Mouse (Mus musculus): ENCODE results near the gene Zc3h4. TPM values are rescaled to one million over a fixed set of nuclear protein-coding genes. Genes with fewer than 3 reads are reported as not detected.

The Zc3h4 gene
- polyA plus RNA-seq (2014; fragmentation: Nextera tagmentation; extraction: Ambion mirVana) = 15.7 and 20.7 TPM in 2 replicates

DNA sequence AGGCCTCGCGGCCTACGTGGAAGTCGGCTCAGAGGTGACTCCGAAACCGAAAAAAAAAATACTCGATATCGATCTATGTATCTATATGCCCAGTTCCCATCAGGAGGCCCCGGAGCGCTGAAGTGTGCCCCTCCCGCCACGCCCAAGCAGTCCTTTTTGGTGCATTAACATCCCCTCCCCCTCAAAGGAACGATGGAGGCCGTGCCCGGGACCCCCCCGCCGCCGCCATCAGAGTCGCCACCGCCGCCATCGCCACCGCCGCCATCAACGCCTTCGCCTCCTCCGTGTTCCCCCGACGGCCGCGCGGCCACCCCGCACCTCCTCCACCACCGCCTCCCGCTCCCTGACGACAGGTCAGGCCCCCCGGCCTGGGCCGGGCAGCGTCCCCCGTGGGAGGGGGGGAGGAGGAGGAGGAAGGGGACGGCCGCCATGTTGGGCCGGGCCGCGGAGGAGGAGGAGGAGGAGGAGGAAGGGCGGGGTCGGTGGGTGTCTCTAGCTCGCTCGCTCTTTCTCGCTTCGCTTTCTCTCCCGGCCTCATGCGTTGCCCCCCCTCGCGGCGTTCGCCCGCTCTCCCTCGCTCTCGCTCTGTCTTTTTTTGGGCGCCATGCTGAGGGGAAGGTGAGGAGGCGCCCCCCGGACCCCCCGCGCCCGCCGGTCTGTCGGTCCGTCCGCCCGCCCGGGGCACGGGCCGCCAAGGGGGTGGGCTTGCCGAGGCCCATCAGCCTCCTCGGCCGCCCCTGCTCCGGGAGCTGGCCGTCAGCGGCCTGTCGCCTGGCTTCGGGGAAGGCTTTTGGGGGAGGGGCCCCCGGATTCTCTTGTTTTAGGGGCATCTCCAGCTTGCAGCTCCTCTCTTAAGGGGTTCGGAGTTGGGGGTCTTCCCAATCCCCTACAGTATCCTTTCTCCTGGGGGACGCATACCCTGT is at the start of gene Zc3h4:
Zc3h4 (plus strand) TSS at position 222 of the 923 bp plus-strand sequence.
- no peaks in the 10 kb centered on the region for H3K27me3 ChIP-seq (ENCODE audit: control insufficient read depth, insufficient read depth, low read length)
- H3K4me2 ChIP-seq (replicated peaks; ENCODE audit: low read depth, low read length) = peak within 1 kb of the TSS; percentile 83
- DNase-seq (ENCODE audit: low spot score) (peak; percentile 92), ATAC-seq (ENCODE audit: low FRiP score) (peak; percentile 56)
- WGBS = under 1% methylated on average over 59 of the region's 85 CpGs
- no peaks in the 10 kb centered on the region for H3K9me3 ChIP-seq (ENCODE audit: control insufficient read depth, low read length)
- H3K9ac ChIP-seq (ENCODE audit: low read depth, low read length) = peak within 1 kb of the TSS; percentile 99
- peak within 1 kb of the TSS; percentile 100 for H3K27ac ChIP-seq (ENCODE audit: low read depth, low read length)
- H3K4me1 ChIP-seq (replicated peaks; ENCODE audit: control insufficient read depth, insufficient read depth, low read length) = peaks cover 4% of the 10 kb centered on the region; the same call in 1 of the 2 replicates
- peak within 1 kb of the TSS; percentile 86 for H3K4me3 ChIP-seq (ENCODE audit: low read depth, low read length)
- no peaks in the 10 kb centered on the region for H3K36me3 ChIP-seq (ENCODE audit: control insufficient read depth, insufficient read depth, low read length)

DNA sequence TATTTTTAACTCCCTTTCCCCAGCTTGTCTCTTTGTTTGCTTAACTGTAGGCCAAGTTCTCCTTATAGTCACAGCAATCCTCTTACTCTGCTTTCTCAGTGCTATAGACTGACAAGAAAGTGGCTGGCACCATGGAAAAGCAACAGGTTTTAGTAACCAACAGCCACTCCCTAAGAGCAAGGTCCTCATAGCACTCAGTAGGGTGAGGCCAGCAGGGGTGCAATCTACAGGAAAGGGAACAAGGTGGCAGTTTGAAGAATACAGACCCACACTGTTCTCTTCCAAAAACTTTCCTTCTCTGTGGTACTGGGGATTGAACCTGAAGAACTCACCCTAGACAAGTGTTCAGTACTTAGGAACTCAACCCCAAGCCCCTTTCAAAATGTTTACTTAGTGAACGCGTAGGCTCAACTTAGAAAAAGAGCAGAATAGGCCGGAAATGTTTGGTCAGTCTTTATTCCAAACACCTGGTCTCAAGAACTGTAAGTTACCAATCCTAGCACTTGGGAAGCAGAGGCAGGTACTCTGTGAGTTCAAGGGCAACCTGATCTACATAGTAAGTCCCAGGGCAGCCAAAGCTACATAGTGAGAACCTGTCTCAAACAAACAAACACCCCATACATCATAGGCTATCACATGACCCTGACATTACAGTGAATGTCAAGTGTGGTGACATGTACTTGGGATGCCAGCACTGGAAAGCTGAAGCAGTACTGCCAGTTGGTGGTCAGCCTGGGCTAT is 44.7 kb upstream of the Zc3h4 start:
- DNase-seq (ENCODE audit: low spot score) (no peak), ATAC-seq (ENCODE audit: low FRiP score) (no peak)
- H3K27me3 ChIP-seq (ENCODE audit: control insufficient read depth, insufficient read depth, low read length) = no peaks in the 10 kb centered on the region
- no peak overlapping the region for H3K4me3 ChIP-seq (ENCODE audit: low read depth, low read length)
- no peak overlapping the region for H3K27ac ChIP-seq (ENCODE audit: low read depth, low read length)
- H3K4me2 ChIP-seq (replicated peaks; ENCODE audit: low read depth, low read length) = no peak overlapping the region
- peaks cover 18% of the 10 kb centered on the region for H3K36me3 ChIP-seq (ENCODE audit: control insufficient read depth, insufficient read depth, low read length)
- H3K9me3 ChIP-seq (ENCODE audit: control insufficient read depth, low read length) = no peaks in the 10 kb centered on the region
- 97% methylated on average over 3 of the region's 3 CpGs for WGBS
- H3K4me1 ChIP-seq (replicated peaks; ENCODE audit: control insufficient read depth, insufficient read depth, low read length) = no peaks in the 10 kb centered on the region
- no peak overlapping the region for H3K9ac ChIP-seq (ENCODE audit: low read depth, low read length)

DNA sequence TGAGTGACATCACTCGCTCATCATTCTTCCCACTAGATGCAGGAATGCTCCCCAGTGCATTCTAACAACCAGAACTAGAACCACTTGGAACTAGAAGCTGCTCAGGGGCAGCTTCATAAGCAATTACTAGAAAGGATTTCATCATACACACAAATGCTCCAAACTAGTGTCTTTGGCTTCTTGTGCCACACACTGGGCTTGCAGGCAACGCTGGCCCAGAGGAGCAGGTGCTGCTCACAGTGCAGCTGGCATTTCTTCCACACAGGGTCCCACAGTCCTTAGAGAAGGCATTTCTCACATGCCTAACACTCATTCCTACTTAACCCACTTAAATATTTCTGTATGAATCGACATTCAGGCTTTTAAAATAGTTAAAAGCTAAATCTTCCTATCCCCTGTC is 43.1 kb upstream of the Zc3h4 start:
- WGBS = 94% methylated on average over 3 of the region's 3 CpGs

DNA sequence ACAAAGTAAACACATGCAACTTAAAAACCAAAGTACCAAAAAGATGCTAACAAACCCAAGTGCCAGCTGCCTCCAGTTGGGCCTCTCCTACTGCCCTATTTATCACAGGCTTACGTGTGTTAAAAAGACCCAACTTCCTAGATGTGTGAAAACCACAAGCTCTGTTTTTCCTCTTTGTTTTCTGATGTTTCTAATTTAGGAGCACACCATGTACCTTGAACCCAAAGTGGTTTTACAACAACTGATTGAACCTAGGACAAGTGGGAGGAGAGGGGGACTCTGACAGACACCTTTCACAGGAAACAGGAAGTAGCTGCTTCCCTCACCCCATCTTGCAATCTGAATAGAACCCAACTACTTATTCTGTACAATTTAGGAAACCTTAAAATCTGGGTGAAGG is 36.4 kb upstream of the Zc3h4 start:
- H3K9ac ChIP-seq (ENCODE audit: low read depth, low read length) = no peak overlapping the region
- no peak overlapping the region for H3K4me3 ChIP-seq (ENCODE audit: low read depth, low read length)
- H3K9me3 ChIP-seq (ENCODE audit: control insufficient read depth, low read length) = no peaks in the 10 kb centered on the region
- no peak for ATAC-seq (ENCODE audit: low FRiP score)
- peaks cover 14% of the 10 kb centered on the region for H3K4me1 ChIP-seq (replicated peaks; ENCODE audit: control insufficient read depth, insufficient read depth, low read length)
- no peak overlapping the region for H3K4me2 ChIP-seq (replicated peaks; ENCODE audit: low read depth, low read length)
- DNase-seq (ENCODE audit: low spot score) = no peak
- no peaks in the 10 kb centered on the region for H3K27me3 ChIP-seq (ENCODE audit: control insufficient read depth, insufficient read depth, low read length)
- H3K36me3 ChIP-seq (ENCODE audit: control insufficient read depth, insufficient read depth, low read length) = peaks cover 14% of the 10 kb centered on the region
- 75% methylated on average over 1 of the region's 1 CpGs for WGBS
- H3K27ac ChIP-seq (ENCODE audit: low read depth, low read length) = peak overlapping the region; percentile 60; the same call in 1 of the 2 replicates

More for the DNA sequence above, 43.1 kb upstream of the Zc3h4 start:
- no peak for DNase-seq (ENCODE audit: low spot score)
- H3K4me3 ChIP-seq (ENCODE audit: low read depth, low read length) = no peak overlapping the region
- H3K36me3 ChIP-seq (ENCODE audit: control insufficient read depth, insufficient read depth, low read length) = peaks cover 18% of the 10 kb centered on the region
- H3K27me3 ChIP-seq (ENCODE audit: control insufficient read depth, insufficient read depth, low read length) = no peaks in the 10 kb centered on the region
- no peaks in the 10 kb centered on the region for H3K4me1 ChIP-seq (replicated peaks; ENCODE audit: control insufficient read depth, insufficient read depth, low read length)
- no peak overlapping the region for H3K4me2 ChIP-seq (replicated peaks; ENCODE audit: low read depth, low read length)
- H3K9ac ChIP-seq (ENCODE audit: low read depth, low read length) = no peak overlapping the region
- H3K27ac ChIP-seq (ENCODE audit: low read depth, low read length) = no peak overlapping the region
- ATAC-seq (ENCODE audit: low FRiP score) = no peak
- H3K9me3 ChIP-seq (ENCODE audit: control insufficient read depth, low read length) = no peaks in the 10 kb centered on the region

DNA sequence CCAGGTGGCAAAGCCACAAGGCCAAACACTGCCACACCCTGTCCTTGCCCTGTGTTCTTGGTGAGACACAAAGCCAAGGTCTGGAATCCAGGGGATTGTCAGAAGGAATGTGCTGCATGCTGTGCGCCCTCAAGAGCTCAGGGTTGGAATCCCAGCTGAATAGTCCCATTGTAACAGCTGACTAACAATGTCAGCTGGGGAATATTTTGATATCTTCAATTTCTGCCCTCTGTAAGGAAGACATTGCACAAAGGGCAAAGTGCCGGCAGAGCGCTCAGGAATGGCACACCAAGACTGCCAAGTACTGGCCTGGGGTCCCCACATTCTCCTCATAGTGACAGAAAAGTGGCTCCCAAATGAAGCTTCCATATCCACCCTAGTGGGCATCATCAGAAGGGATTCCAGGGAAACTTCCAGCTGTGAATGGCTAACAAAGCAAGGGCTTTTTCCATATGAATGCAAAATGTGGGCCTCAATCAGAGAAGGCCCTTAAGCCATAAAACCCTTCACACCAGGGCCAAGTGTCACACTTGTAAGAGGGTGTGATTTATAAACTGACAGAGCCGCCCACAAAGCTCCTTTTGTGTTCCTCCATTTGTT is 35.7 kb upstream of the Zc3h4 start:
- DNase-seq (ENCODE audit: low spot score) = peak; percentile 68
- Histone ChIP-seq H3K9ac (ENCODE audit: low read depth, low read length) (no peak overlapping the region), H3K4me1 (replicated peaks; ENCODE audit: control insufficient read depth, insufficient read depth, low read length) (peaks cover 14% of the 10 kb centered on the region), H3K36me3 (ENCODE audit: control insufficient read depth, insufficient read depth, low read length) (peaks cover 14% of the 10 kb centered on the region), H3K4me3 (ENCODE audit: low read depth, low read length) (no peak overlapping the region), H3K9me3 (ENCODE audit: control insufficient read depth, low read length) (no peaks in the 10 kb centered on the region), H3K27me3 (ENCODE audit: control insufficient read depth, insufficient read depth, low read length) (no peaks in the 10 kb centered on the region), H3K27ac (ENCODE audit: low read depth, low read length) (peak overlapping the region; percentile 60), H3K4me2 (replicated peaks; ENCODE audit: low read depth, low read length) (no peak overlapping the region)
- ATAC-seq (ENCODE audit: low FRiP score) = peak; percentile 87
- WGBS = 25% methylated on average over 4 of the region's 4 CpGs

DNA sequence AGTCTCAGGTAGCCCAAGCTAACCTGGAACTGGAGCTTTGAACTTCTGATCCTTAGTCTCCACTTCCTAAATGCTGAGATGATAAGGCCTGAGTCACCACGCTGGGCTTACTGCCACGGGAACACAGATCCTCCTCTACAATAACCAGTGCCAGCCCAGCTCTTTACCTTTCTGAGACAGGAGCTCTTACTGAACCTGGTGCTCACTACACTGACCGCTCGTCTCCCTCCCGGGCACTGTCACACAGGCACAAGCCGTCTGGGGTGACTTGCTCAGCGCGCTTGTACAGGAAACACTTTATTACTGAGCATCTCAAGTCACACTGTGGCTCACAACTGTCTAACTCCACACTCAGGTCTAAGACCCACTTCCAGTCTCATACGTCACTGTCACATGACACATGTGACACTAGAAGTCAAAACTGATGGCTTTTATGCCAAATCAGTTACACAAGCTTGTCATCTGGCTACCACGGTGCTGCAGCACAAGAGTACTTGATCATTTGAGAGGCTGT is 34.5 kb upstream of the Zc3h4 start:
- H3K27ac ChIP-seq (ENCODE audit: low read depth, low read length) = peak overlapping the region; percentile 60; the same call in 1 of the 2 replicates
- H3K4me2 ChIP-seq (replicated peaks; ENCODE audit: low read depth, low read length) = no peak overlapping the region
- DNase-seq (ENCODE audit: low spot score) (peak; percentile 10), ATAC-seq (ENCODE audit: low FRiP score) (no peak)
- no peaks in the 10 kb centered on the region for H3K27me3 ChIP-seq (ENCODE audit: control insufficient read depth, insufficient read depth, low read length)
- 68% methylated on average over 10 of the region's 10 CpGs for WGBS
- no peak overlapping the region for H3K4me3 ChIP-seq (ENCODE audit: low read depth, low read length)
- H3K9ac ChIP-seq (ENCODE audit: low read depth, low read length) = no peak overlapping the region
- peaks cover 14% of the 10 kb centered on the region for H3K36me3 ChIP-seq (ENCODE audit: control insufficient read depth, insufficient read depth, low read length)
- no peaks in the 10 kb centered on the region for H3K9me3 ChIP-seq (ENCODE audit: control insufficient read depth, low read length)
- H3K4me1 ChIP-seq (replicated peaks; ENCODE audit: control insufficient read depth, insufficient read depth, low read length) = peaks cover 14% of the 10 kb centered on the region

DNA sequence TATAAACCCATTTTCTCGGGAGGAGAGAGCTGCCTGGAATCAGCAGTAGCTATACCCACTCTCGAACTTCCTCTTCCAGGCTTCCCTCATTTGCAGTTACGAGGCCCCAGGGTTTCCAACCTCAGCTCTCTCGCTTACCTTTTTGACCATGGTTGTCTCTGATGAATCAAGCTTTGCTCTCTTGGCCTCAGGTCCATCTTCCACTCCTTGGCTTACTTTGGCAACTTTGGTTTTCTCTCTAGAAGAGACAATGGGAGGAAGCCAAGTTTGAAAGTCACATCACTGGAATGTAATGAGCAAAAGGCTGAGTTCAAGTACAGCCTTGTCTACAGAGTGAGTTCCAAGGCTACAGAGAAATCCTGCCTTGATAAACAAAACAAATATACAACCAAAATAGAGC is 34.0 kb upstream of the Zc3h4 start:
- no peak overlapping the region for H3K4me2 ChIP-seq (replicated peaks; ENCODE audit: low read depth, low read length)
- no peak for DNase-seq (ENCODE audit: low spot score)
- peaks cover 14% of the 10 kb centered on the region for H3K4me1 ChIP-seq (replicated peaks; ENCODE audit: control insufficient read depth, insufficient read depth, low read length)
- peaks cover 14% of the 10 kb centered on the region for H3K36me3 ChIP-seq (ENCODE audit: control insufficient read depth, insufficient read depth, low read length)
- no peak overlapping the region for H3K27ac ChIP-seq (ENCODE audit: low read depth, low read length)
- WGBS = 76% methylated on average over 4 of the region's 4 CpGs
- no peaks in the 10 kb centered on the region for H3K27me3 ChIP-seq (ENCODE audit: control insufficient read depth, insufficient read depth, low read length)
- no peak for ATAC-seq (ENCODE audit: low FRiP score)
- no peak overlapping the region for H3K4me3 ChIP-seq (ENCODE audit: low read depth, low read length)
- no peak overlapping the region for H3K9ac ChIP-seq (ENCODE audit: low read depth, low read length)
- no peaks in the 10 kb centered on the region for H3K9me3 ChIP-seq (ENCODE audit: control insufficient read depth, low read length)

DNA sequence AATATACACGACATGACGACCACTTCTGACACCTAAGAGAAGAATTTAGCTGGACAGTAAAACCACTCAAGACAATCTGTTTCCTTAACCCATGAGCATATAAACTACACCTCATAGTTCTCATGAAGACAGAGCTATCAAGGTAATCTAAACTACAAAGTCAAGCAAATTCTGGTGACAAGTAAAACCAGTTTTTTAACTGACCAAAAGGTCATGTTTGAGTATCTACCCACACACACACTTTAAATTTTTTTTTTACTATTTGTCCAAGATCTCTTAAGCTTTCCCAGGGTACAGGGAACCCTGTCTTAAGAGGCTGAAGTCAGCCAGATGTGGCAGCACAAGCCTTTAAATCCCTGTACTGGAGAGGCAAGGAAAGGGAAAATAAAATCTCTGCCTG is 31.9 kb upstream of the Zc3h4 start:
- no peak overlapping the region for H3K27ac ChIP-seq (ENCODE audit: low read depth, low read length)
- H3K4me1 ChIP-seq (replicated peaks; ENCODE audit: control insufficient read depth, insufficient read depth, low read length) = peaks cover 14% of the 10 kb centered on the region
- H3K9me3 ChIP-seq (ENCODE audit: control insufficient read depth, low read length) = no peaks in the 10 kb centered on the region
- H3K36me3 ChIP-seq (ENCODE audit: control insufficient read depth, insufficient read depth, low read length) = peaks cover 16% of the 10 kb centered on the region
- ATAC-seq (ENCODE audit: low FRiP score) (no peak), DNase-seq (ENCODE audit: low spot score) (no peak)
- no peaks in the 10 kb centered on the region for H3K27me3 ChIP-seq (ENCODE audit: control insufficient read depth, insufficient read depth, low read length)
- 93% methylated on average over 2 of the region's 2 CpGs for WGBS
- no peak overlapping the region for H3K9ac ChIP-seq (ENCODE audit: low read depth, low read length)
- H3K4me2 ChIP-seq (replicated peaks; ENCODE audit: low read depth, low read length) = no peak overlapping the region
- H3K4me3 ChIP-seq (ENCODE audit: low read depth, low read length) = no peak overlapping the region
